Mouse (Mus musculus) left cerebral cortex, adult 11 months (tissue): Measurements from ENCODE around the gene Rnf144b.

Experiments used
- DNase-seq: peaks from one replicate; pipeline ENCODE4 v3.0.0; 2022; ENCODE audit warnings: low spot score

The Rnf144b gene

DNA sequence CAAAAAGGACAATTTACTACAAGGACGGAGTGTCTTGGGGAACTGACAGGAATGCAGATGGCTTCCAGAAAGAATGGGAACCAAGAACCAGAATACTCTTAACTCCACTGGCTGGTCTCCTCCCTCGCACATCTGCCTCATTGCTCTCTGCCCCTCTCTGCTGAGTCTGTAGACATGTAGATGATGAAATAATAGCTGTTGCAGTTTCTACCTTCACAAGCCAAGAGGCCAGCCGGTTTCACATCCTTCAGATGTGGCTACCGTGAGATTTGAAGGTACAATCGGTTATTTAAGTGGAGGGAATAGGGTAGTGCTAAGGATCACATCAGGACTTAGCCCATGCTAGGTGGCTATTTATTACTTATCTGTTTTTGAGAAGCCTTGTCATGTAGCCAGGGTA is 59.9 kb downstream of the Rnf144b start:
- DNase-seq, result no peak

DNA sequence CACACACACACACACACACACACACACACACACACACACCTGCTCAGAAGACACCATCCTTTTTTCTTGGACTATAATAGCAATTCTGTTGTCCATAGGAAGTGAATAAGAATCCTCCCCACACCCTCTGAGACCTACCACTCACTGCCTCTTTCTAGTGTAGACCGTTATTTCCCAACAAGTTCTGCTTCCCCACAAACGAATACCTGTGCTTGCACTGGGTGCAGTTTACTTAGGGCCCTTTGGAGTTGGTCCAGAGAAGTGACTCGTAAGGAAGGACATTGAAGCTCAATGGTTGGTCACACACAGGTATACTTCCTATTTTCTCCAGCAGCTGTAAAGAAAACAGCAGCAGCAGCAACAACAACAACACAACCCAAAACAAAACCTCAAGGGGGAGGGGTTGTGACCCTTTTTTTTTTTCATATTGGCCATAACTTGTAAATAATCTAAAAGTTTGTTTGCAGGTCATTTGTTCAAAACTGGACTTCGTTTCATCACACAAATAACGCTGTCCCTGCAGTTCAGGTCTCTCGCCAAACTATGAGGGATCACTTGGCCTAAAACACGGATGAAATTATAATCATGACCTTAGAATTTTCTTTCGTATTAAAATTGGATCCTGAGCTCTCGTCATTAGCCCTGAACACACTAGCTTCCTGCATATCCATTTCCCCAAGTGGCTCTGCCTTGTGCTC is 60.7 kb downstream of the Rnf144b start:
- DNase-seq, result no peak

DNA sequence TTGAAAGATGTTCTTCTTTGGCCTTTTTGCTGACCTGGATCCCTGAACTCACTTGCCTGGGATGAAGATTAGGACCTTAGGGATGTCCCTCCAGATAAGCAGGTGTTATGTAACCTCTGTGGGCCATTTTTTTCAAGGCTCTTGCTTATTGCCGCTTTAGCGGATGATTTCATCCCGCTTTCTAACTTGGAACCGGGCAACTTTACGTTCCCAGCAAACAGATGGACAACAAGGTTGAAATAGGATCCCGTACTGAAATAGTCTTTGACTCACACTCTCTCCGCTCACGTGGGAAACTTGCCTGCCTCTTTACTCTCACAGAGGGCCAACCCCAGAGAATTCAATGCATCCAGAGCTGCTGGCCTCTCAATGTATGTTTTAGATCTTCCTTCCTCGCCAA is 61.3 kb downstream of the Rnf144b start:
- DNase-seq, result no peak

DNA sequence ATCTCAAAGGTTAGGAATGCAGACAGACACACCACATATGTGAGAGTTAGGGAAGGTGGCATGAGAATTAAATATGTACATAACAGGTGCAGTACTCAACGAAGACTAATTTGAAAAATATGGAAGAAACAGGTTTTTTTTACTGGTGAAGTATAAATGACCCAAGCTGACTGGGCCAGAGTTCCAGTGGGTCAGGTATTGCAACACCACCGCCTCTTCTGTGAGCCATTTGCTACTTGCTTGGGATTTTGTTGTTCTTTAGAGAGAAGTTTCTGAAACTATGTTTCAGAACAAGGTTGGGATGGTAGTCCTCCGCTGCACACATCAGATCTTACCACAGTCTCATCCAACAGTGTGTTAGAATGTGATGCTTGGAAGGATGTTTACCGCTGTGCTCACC is 65.4 kb downstream of the Rnf144b start:
- no peak for DNase-seq

DNA sequence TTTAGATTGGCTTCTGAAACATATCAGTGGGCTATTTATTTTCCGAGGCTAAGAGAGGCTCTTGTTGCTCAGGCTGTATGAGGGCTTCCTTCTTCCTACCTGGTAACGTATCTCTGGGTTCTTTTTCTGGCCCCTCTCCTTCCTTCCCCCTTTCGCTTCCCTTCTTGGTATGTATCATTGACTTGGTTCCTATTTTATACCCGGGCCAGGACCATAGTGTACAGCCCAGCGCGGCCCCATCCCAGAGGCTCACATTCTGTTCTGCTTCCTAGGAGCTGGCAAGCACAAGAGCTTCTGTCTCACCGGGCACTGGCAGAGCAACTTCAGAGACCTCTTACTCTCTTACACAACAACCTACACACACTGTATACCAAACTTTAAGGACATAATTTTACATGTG is 67.5 kb downstream of the Rnf144b start:
- DNase-seq, result peak; percentile 22

DNA sequence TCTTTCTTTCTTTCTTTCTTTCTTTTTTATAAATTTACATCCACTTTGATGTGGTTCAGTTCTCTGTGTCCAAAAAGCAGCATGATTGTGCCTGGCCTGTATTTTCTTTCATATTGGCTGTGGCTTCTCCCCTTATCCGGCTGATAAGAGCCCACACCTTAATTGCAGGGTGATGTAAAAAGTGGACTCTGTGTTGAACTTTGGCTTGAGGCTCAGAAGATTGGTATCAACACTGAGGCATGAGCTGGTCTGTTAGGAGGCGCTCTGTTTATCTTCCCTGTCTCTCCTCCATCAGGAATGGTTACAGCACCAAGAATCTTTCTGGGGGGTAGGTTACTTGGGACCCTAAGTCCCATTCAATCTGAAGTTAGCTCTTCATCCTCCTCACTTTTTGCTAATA is 69.7 kb downstream of the Rnf144b start:
- DNase-seq, result no peak

DNA sequence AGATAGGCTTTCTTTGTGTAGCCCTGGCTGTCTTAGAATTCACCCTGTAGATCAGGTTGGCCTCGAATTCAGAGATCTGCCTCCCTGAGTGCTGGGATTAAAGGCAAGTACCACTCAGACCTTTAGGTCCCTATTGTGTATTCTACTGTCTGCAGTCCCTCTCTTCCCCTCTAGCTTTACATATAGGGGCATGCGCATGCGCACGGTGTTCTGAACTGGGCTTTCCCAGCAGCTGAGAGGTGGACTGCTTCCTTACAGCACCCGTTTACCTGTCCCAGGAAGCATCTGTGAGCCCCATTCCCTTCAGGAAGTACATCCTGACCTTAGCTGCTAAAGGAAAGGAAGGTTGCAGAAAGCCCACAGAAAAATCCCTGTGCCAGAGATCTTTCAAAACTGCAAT is 70.3 kb downstream of the Rnf144b start:
- no peak for DNase-seq

DNA sequence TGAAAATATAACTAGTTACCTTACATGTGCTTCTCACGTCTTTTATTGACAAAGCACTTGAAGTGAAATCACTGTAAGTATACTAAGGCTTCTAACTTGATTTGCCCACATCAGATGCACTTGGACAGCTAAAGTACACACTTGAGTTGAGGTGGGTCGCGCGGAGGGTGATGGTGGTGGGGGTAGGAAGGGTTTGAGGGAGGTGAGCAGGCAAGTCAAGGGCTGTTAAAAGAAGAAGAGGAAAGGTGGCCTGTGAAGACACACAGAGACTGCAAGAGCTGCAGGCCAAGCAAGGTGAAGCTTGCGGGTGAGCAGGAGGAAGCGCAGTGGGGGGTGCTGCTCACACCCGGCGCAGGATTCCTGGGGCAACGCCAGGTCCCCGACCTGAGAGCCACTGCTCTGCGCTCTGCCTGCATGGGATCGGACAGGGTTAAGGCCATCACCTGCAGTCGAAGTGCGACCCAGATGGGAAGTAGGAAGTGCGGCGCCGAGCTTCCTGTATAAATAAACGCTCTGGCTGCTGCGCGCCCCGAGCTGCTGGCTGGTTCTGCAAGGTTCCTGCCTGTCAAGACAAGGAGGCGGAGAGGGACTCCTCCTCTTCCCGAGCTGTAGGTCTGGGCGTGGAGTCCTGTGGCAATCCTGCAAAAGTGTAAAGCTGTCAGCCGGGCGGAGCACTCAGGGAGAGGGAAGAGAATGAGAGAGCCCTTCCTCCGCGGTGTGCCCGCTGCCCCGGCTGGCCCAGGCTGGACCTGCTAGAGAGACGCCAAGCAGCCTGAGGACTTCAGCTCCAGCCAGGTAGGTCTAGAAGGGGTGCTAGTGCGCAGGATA is 71.1 kb downstream of the Rnf144b start:
- DNase-seq, result peak; percentile 62

DNA sequence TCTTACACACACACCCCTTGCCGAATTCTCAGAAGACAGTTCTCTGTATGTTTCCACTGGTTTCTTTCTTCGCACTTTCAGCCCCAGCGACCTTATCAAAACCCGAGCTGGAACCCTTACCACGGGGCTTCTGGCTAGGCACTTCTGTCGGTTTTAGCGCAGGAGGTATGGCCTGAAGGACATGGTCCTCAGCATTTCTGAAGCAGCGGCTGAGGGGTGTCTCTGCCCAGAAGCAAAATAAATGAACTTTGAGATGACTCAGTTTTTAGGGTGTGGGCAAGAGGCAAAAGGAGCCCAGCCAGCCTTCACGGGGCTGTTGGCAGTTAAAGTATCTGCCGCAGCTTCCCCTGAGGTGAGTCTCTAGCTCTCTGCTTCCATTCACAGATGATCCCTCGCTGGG is 72.2 kb downstream of the Rnf144b start:
- DNase-seq, result no peak

DNA sequence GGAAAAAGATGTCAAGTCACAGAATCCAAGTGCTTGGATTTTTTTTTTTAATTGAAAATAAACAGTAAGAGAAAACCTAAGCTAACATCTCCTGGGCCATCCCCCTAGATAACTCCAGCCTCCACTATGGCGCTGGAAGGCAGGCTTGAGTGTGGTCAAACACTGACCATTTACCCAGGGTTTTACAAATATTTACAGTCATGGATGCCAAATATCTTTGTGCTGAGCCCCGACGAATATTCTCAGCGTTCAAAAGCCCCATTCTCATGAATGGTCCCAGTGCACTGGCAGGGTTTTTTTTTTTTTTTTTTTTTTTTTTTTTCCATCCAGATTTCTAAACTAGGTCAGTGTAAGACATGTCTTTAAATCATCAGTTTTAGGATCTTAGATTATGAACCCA is 73.0 kb downstream of the Rnf144b start:
- no peak for DNase-seq

DNA sequence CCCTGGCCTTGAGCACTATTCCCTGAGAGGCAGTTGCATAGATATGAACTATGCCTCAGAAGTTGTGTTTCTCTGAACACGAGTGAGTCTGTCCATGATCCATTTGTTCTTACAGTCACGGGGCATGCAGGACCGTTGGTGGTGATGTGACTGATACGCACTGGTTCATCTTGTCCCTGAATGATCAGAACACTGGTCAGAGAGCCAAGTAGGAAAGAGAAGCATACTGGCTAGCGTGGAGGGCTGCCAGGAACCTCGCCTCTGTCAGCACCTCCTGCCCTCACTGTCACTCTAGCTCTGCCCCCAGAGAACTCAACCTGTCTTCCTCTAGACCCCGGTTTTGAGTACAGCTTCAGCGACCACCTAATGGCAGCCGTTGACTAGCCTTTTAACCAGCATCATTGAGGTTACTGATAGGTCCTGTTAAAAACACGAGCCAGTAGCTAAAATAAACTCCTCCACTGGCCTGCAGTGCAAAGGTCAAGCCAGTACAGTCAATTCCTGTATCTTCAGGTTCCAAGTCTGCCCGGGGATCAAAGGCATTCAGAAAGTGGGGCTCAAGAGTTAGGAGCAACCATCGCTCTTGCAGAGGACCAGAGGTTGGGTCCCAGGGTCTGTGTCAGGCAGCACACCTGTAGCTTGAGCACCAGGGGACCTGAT is 77.7 kb downstream of the Rnf144b start:
- DNase-seq, result no peak

DNA sequence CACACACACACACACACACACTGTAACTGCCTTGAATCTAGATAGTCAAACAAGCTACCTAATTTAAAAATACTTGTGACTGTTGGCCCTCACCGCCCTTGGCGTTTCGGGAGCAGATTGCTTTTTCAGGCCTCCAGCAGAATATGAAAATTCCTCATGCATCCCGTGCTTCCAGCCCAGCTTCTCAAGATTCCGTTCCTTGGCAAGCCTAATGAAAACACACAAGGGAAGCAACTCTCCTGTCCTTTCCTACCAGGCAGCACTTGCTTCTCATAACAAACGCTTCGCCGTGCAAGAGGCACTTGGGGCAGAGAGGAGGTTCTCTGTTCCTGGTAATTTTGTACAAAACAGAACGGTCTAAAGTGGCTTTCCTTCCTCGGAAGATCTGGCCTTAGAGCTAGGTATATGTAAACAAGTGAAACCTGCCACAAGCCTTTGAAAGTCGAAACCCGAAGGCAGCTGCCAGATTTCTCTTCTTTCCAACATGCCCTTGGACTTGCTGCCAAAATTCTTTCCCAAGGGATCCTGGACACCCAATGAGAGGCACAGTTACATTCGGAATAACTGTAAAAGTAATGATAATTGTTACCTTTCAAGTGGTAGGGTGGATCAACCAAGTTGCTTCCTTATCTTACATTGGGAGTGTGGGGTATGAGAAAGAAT is 79.6 kb downstream of the Rnf144b start:
- no peak for DNase-seq

DNA sequence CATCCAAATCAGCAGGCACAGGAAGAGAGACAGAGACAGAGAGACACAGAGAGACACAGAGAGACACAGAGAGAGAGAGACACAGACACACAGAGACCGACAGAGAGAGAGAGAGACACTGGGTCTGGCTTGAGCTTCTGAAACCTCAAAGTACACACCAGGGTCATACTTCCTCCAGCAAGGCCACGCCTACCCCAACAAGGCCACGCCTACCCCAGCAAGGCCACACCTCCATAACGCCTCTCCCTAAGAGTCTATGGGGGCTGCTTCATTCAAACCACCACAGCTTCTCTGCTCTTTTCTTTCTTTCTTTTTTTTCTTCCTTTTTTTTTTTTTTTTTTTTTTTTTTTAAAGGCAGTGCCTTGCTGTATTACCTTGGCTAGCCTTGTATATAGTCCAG is 88.0 kb downstream of the Rnf144b start:
- DNase-seq, result no peak

DNA sequence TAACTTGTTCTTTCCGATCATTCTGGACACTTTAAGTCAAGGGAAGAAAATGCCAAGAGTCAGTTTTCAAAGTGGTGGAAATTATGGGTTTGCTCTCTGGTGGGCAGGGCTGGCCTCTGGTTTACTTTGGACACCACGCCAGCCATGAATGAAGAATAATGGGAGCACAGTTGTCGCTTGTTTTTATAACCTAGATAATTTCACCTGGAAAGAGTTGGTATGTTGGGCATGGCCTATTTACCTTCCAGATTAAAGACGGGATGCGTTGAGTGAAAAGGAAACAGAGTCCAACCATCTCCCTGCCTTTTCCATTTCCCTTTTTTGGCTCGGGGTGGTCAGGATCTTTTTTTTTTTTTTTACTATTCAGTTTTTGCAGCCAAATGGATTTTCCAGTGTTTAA is 88.5 kb downstream of the Rnf144b start:
- DNase-seq, result no peak

DNA sequence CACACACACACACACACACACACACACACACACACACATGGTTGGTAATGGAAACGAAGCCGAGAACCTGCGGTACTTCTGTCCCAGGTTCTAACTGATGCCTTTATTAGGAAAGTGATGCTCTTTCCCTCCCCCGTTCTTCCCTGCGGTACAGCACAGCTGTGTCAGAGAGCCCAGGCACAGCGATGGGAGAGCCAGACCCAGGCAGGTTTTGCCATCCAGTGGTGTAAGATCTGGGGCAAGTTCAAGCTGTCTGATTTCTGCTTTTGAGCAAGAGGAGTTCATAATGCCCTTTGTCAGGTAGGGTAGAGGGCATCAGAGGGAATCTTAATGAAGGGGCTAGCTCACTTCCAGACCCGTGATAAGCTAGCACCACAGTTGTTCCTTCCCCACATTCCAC is 89.1 kb downstream of the Rnf144b start:
- no peak for DNase-seq

DNA sequence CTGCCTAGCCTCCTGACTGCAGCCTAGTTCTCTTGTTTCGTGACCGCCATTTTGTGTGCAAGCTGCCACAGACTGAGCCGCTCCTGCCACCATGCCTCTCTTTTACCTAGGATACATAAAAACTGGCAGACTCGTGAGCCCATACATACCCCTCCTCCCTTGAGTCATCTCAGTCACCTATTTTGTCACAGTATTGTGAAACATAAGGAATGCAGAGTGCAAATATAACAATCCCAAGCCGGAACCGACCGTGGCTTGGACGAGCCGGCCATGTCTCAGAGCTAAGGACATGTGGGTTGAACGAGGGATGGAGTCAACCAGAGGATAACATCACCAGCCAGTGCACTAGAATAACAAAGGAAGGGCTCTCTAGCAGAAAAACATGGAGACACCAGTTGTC is 91.4 kb downstream of the Rnf144b start:
- no peak for DNase-seq

DNA sequence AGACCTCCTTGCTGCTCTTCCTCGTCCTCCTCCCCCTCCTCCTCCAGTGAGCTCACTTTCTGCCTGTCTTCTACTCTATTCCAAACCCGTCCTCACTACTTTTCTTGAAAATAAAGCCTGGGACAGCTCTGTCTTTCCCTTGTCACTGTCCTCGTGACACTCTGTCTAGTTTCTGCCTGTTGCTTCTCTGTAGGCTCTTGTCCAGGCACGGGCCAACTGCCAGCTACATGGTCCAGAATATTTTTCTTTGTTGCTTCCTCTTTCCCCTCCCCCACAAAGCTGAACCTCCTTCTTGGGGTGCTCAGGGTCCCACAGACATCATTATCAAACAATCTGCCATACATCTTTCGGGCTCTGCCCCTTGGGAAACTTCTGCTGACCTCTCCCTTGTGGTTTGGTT is 92.4 kb downstream of the Rnf144b start:
- no peak for DNase-seq

DNA sequence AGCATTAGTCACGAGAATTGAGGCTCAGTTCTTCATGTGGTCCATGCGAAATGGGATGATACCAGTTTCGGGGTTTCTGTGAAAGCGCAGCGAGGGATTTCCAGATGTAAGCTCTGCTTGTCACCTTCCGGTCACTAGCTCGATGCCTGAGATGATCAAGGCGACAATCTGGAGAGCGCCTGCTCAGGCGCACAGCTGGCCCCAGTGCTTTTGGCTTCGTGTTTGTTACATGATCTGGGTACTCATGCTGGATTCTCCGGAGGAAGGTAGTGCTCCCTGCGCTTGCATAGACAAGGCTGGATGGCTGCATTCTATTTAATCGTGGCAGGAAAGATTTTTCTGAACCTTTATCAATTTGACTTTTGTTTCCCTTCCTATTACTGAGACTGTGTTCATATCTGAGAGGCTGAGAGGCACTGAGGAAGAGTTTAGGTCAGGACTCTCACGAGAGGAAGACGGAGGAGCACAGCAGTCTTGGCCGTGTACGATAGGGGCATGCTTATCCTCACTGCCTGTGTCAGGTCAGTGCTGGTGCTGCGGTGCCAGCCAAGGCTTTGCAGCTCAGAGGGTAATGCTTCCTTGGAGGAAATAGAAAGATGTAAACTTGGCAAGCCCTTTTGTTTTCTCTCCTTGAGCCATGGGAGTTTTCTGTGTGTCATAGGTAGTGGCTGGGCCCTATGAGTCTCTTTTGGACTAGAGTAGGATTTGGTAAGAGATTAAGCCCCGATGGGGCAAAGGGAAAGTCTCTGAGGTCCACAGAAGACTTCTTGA is 93.5 kb downstream of the Rnf144b start:
- no peak for DNase-seq

DNA sequence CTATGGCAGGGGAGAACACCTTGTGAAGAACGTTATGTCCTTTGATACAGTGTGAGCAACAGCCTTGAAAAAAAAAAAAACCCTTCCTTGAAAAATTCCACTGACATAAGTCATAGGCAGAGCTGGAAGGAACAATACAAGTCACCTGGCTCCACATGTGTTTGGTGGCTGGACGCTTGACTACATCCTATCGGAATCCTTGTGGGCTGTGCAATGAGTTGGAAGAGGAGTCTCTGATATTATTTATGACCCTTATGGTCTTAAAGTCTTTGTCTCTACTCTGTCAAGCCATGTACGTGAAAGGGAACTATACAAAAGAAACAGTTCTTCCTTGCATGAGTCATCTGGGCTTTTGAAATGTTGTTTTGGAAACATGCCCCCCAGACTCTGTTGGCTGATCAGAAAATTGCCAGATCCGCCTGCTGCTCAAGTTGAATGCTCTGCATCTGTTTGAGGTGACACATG is 94.7 kb downstream of the Rnf144b start:
- no peak for DNase-seq

DNA sequence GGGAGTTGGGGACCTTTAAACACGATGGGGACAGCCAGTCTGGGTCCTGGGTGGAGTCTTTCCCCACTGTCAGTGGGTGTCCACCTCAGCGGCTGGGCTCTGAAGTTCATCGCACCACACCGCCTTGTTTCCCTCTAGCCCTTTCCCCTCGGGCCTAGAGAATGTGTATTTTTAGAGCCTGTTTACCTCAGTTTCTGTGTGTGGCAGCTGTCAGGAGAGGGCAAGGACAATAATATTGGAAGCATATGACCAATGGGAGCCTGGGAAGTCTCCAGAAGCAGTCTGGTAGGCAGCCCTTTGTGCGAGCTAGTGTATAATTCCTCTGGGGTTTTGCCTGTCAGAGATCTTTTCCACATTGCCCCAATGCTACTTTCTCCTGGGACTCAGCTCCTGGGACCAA is 95.9 kb downstream of the Rnf144b start:
- DNase-seq, result no peak

DNA sequence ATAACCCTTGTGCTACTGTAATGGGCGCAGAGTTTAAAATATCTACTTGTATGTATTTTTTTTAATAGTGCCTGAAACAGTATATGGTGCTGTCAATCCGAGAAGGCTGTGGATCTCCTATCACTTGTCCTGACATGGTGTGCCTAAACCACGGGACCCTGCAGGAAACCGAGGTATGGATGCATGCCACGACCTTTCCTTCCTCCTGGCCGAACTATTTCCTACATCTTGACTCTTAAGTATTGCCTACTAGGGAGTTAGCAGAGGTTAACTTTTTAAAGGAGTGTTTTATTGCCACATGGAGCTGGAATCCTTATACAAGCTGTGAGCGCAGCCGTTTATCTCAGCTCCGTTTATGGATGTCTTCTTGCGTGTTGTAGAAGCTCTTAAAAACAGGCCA is 98.0 kb downstream of the Rnf144b start:
- DNase-seq, result no peak
